Mouse (Mus musculus): ENCODE measurements around the gene Krt34. TPM values are rescaled to one million over a fixed set of nuclear protein-coding genes. Genes with fewer than 3 reads are reported as not detected.

Krt34 gene
- polyA plus RNA-seq, 2 experiments, result 0.11 TPM; not detected in 1

- ATAC-seq (ENCODE audit: low FRiP score, low read depth) (no peak), DNase-seq (ENCODE audit: low spot score) (no peak)
- no peak overlapping the region for H3K4me2 ChIP-seq (replicated peaks; ENCODE audit: low read depth, low read length, severe bottlenecking)
- no peak overlapping the region for H3K27ac ChIP-seq (replicated peaks; ENCODE audit: low read depth, low read length)
- no peaks in the 10 kb centered on the region for H3K27me3 ChIP-seq (ENCODE audit: control insufficient read depth, insufficient read depth, low read length)
- no peaks in the 10 kb centered on the region for H3K36me3 ChIP-seq (ENCODE audit: control insufficient read depth, insufficient read depth, low read length)
- 78% methylated on average over 12 of the region's 12 CpGs for WGBS
- no peak overlapping the region for H3K4me3 ChIP-seq (replicated peaks; ENCODE audit: low read length)
- H3K4me1 ChIP-seq (ENCODE audit: control insufficient read depth, insufficient read depth, low read length), result no peaks in the 10 kb centered on the region
- no peak for TF ChIP-seq POLR2A (IDR thresholded peaks at IDR 0.05; ENCODE audit: borderline replicate concordance, extremely low read depth, insufficient read depth, insufficient read length)
- H3K9ac ChIP-seq (ENCODE audit: low read depth, low read length, severe bottlenecking), result no peak overlapping the region
- no peaks in the 10 kb centered on the region for H3K9me3 ChIP-seq (ENCODE audit: control insufficient read depth, low read length)
Observed at GRCm38 (mm10) chr11:100066236-100067010, 25.1 kb upstream of the Krt34 start.

- Histone ChIP-seq H3K9me3 (ENCODE audit: control insufficient read depth, low read length) (no peaks in the 10 kb centered on the region), H3K27me3 (ENCODE audit: control insufficient read depth, insufficient read depth, low read length) (no peaks in the 10 kb centered on the region), H3K4me3 (replicated peaks; ENCODE audit: low read length) (no peak overlapping the region), H3K9ac (ENCODE audit: low read depth, low read length, severe bottlenecking) (no peak overlapping the region), H3K36me3 (ENCODE audit: control insufficient read depth, insufficient read depth, low read length) (no peaks in the 10 kb centered on the region), H3K27ac (replicated peaks; ENCODE audit: low read depth, low read length) (no peak overlapping the region), H3K4me2 (replicated peaks; ENCODE audit: low read depth, low read length, severe bottlenecking) (no peak overlapping the region), H3K4me1 (ENCODE audit: control insufficient read depth, insufficient read depth, low read length) (no peaks in the 10 kb centered on the region)
- TF ChIP-seq POLR2A (IDR thresholded peaks at IDR 0.05; ENCODE audit: borderline replicate concordance, extremely low read depth, insufficient read depth, insufficient read length), result no peak
- 77% methylated on average over 8 of the region's 8 CpGs for WGBS
- no peak for ATAC-seq (ENCODE audit: low FRiP score, low read depth)
- no peak for DNase-seq (ENCODE audit: low spot score)
Observed at GRCm38 (mm10) chr11:100058875-100059274, 17.5 kb upstream of the Krt34 start.

- H3K4me3 ChIP-seq (replicated peaks; ENCODE audit: low read length), result no peak overlapping the region
- no peak overlapping the region for H3K4me2 ChIP-seq (replicated peaks; ENCODE audit: low read depth, low read length, severe bottlenecking)
- 66% methylated on average over 9 of the region's 9 CpGs for WGBS
- no peaks in the 10 kb centered on the region for H3K4me1 ChIP-seq (ENCODE audit: control insufficient read depth, insufficient read depth, low read length)
- ATAC-seq (ENCODE audit: low FRiP score, low read depth) (no peak), DNase-seq (ENCODE audit: low spot score) (no peak)
- no peak overlapping the region for H3K9ac ChIP-seq (ENCODE audit: low read depth, low read length, severe bottlenecking)
- H3K27ac ChIP-seq (replicated peaks; ENCODE audit: low read depth, low read length), result no peak overlapping the region
- H3K36me3 ChIP-seq (ENCODE audit: control insufficient read depth, insufficient read depth, low read length), result no peaks in the 10 kb centered on the region
- H3K27me3 ChIP-seq (ENCODE audit: control insufficient read depth, insufficient read depth, low read length), result no peaks in the 10 kb centered on the region
- H3K9me3 ChIP-seq (ENCODE audit: control insufficient read depth, low read length), result no peaks in the 10 kb centered on the region
- TF ChIP-seq POLR2A (IDR thresholded peaks at IDR 0.05; ENCODE audit: borderline replicate concordance, extremely low read depth, insufficient read depth, insufficient read length), result no peak
Observed at GRCm38 (mm10) chr11:100055686-100056655, 14.6 kb upstream of the Krt34 start.

GRCm38 (mm10) chr11:100050451-100050850, 9.1 kb upstream of the Krt34 start, which contains the start of gene Krt31:
Gene Krt31 (minus strand): TSS chr11:100050551.
- WGBS, result 70% methylated on average over 3 of the region's 3 CpGs

GRCm38 (mm10) chr11:100047193-100047592, 5.8 kb upstream of the Krt34 start:
- no peak overlapping the region for H3K4me2 ChIP-seq (replicated peaks; ENCODE audit: low read depth, low read length, severe bottlenecking)
- H3K27me3 ChIP-seq (ENCODE audit: control insufficient read depth, insufficient read depth, low read length), result no peaks in the 10 kb centered on the region
- H3K9ac ChIP-seq (ENCODE audit: low read depth, low read length, severe bottlenecking), result no peak overlapping the region
- no peaks in the 10 kb centered on the region for H3K36me3 ChIP-seq (ENCODE audit: control insufficient read depth, insufficient read depth, low read length)
- H3K4me3 ChIP-seq (replicated peaks; ENCODE audit: low read length), result no peak overlapping the region
- TF ChIP-seq POLR2A (IDR thresholded peaks at IDR 0.05; ENCODE audit: borderline replicate concordance, extremely low read depth, insufficient read depth, insufficient read length), result no peak
- WGBS, result 92% methylated on average over 2 of the region's 2 CpGs
- DNase-seq (ENCODE audit: low spot score) (no peak), ATAC-seq (ENCODE audit: low FRiP score, low read depth) (no peak)
- H3K4me1 ChIP-seq (ENCODE audit: control insufficient read depth, insufficient read depth, low read length), result no peaks in the 10 kb centered on the region
- H3K27ac ChIP-seq (replicated peaks; ENCODE audit: low read depth, low read length), result no peak overlapping the region
- no peaks in the 10 kb centered on the region for H3K9me3 ChIP-seq (ENCODE audit: control insufficient read depth, low read length)

More at GRCm38 (mm10) chr11:100050451-100050850, 9.1 kb upstream of the Krt34 start, which contains the start of gene Krt31:
- ATAC-seq (ENCODE audit: low FRiP score, low read depth) (no peak), DNase-seq (ENCODE audit: low spot score) (no peak)
- Histone ChIP-seq H3K27me3 (ENCODE audit: control insufficient read depth, insufficient read depth, low read length) (no peaks in the 10 kb centered on the region), H3K9ac (ENCODE audit: low read depth, low read length, severe bottlenecking) (no peak within 1 kb of the TSS), H3K27ac (replicated peaks; ENCODE audit: low read depth, low read length) (no peak within 1 kb of the TSS), H3K4me2 (replicated peaks; ENCODE audit: low read depth, low read length, severe bottlenecking) (no peak within 1 kb of the TSS), H3K4me3 (replicated peaks; ENCODE audit: low read length) (no peak within 1 kb of the TSS), H3K4me1 (ENCODE audit: control insufficient read depth, insufficient read depth, low read length) (no peaks in the 10 kb centered on the region), H3K9me3 (ENCODE audit: control insufficient read depth, low read length) (no peaks in the 10 kb centered on the region), H3K36me3 (ENCODE audit: control insufficient read depth, insufficient read depth, low read length) (no peaks in the 10 kb centered on the region)
- TF ChIP-seq POLR2A (IDR thresholded peaks at IDR 0.05; ENCODE audit: borderline replicate concordance, extremely low read depth, insufficient read depth, insufficient read length), result no peak

Measured in limb, embryonic 14.5 days (tissue).